Mouse (Mus musculus) liver, embryonic 14.5 days (tissue): ENCODE measurements around the gene Slc22a29.
"Not testable (repeated sequence)": the region's sequence is repeated elsewhere in the genome, so short reads cannot be mapped to it uniquely, and the experiment has no call there.

Experiments used
- CTCF ChIP-seq: IDR thresholded peaks from 2 replicates; pipeline ENCODE4 v1.5.1; 2016; ENCODE audit warnings: antibody characterized with exemption, low read depth, control low read depth
- EP300 ChIP-seq: IDR thresholded peaks from 2 replicates; pipeline ENCODE4 v1.6.1; 2016; ENCODE audit warnings: antibody characterized with exemption, low read depth

- TF ChIP-seq CTCF, EP300: not testable (repeated sequence)
Observed at GRCm38 (mm10) chr19:8142716-8143115, 76.0 kb downstream of the Slc22a29 start.
